Mouse (Mus musculus): Measurements from ENCODE around the gene L1cam. TPM values are rescaled to one million over a fixed set of nuclear protein-coding genes. Genes with fewer than 3 reads are reported as not detected.

Gene L1cam
- polyA plus RNA-seq (2012; rRNA removed) = 1.6 and 1.9 TPM in 2 replicates

GRCm38 (mm10) chrX:73895719-73896118 lies at the start of gene L1cam:
Gene L1cam (minus strand): TSS chrX:73896105.
- no peak for DNase-seq (ENCODE audit: low read depth)

DNA sequence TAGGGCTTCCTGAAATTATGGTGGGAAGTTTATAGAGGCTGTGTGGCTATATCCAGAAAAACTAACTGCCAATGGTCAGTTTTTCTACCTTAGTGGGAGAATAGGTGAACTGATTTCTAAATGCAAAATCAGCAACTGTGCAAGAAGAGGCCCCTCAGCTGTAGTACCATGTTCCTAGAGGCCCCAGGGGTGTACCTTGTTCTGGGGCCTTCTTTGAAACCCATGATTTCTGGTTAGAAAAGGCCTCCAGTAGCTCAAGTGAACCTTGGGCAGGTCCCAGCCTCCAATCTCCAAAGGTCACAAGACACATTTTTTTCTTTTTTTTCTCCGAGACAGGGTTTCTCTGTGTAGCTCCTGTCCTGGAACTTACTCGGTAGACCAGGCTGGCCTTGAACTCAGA lies 46.4 kb upstream of the L1cam start:
- DNase-seq (ENCODE audit: low read depth) = no peak

DNA sequence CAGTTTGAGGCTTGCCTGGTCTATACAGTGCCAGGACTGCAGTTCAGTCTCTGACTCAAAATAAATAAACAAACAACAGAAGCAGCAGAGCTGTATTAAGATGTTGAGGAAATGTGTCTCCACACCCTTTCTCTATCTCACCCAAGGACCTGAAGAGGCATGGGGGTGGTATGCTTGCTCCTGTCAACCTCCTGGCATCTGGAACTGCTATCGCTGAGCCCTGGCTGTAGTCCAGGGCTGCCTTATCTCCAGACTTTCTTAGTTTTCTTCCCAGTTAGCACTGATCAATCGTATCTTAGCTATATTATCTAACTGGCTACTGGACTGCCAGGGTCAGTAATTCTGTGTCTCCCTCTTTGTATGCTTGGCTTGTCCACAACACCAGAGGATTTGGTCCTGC lies 46.0 kb upstream of the L1cam start:
- no peak for DNase-seq (ENCODE audit: low read depth)

GRCm38 (mm10) chrX:73931871-73932270 lies 36.0 kb upstream of the L1cam start:
- DNase-seq (ENCODE audit: low read depth) = no peak

DNA sequence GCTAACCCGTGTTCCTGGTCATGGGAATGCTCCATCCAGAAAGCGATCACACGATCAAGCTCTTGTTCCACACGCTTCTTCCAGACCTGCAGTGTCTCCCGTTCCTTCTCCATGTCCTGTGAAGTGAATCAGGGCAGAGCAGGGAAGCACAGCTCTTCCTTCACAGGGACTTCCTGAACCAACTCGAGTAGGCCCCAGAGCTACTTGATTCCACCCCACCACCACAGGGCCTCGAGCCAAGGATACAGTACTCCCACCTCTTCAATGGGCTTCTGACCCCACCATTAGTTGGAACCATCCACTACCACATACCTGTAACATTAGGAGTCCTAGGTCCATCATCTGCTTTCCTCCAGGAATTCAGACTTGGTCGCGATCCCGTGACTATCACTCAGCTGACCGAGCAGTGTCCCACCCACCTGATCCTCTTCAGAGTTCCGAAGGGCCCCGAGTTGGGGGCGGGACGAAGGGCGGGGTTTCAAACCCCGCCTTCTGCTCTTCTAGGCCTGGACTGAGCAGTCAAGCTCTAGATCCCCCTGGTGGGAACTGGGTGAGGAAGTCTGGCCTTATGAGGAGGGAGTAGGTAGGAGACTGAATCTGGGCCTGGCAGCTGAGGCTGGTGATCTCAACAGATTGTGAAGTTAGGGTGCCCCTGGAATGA lies 34.6 kb upstream of the L1cam start, which contains the start of gene Renbp:
Gene Renbp (minus strand): TSS at position 449 of the 661 bp plus-strand sequence.
- DNase-seq (ENCODE audit: low read depth) = no peak

DNA sequence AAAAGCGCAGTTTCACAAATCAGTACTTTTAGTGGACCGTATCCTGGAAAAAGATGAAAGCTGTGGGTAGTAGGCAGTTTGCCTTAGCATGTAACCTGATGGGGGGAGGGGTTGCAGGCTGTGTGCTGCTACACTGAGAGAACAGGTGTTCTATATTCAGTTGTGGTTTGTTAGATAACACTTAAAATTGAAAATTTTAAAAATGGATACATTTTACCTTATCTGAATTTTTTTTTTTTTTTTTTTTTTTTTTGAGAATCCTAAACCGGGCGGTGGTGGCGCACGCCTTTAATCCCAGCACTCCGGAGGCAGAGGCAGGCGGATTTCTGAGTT lies 26.6 kb upstream of the L1cam start:
- DNase-seq (ENCODE audit: low read depth) = no peak

DNA sequence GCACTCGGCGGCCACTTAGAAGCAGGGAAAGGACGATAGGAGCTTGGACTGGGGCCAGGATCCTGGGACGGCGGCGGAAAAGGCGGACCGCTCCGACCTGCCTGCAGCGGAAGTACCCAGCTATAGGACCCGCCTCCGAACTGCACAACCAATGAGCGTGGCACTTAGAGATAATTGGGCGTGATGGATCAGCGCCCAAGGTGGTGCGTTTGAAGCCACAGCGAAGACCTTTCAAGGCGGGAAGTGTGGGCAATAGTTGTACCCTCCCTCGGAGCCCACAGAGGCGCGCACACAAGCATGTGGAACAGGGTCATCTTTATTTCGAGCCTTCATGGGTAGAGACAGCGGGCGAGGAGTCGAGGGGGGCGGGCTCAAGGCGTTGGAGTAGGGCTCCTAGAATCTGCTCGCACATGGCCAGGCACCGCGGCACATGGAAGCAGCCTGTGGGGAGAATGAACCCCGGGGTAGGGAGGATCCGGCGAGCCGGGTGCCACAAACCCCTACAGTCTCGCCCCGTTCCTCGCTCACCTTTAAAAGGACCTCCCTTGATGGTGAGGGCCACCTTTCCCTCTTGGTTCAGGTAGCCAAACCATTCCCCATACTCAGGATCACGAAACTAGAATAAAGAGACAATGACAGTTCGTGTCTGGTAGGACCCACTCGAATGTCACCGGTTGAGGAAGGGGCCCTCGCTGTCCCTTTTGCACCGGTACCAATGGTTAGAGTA lies 26.1 kb upstream of the L1cam start, which contains the start of the genes Arhgap4 and Naa10:
Gene Arhgap4 (minus strand): TSS at position 48 of the 727 bp plus-strand sequence.
Gene Naa10 (minus strand): TSS at position 122 of the 727 bp plus-strand sequence.
- no peak for DNase-seq (ENCODE audit: low read depth)

DNA sequence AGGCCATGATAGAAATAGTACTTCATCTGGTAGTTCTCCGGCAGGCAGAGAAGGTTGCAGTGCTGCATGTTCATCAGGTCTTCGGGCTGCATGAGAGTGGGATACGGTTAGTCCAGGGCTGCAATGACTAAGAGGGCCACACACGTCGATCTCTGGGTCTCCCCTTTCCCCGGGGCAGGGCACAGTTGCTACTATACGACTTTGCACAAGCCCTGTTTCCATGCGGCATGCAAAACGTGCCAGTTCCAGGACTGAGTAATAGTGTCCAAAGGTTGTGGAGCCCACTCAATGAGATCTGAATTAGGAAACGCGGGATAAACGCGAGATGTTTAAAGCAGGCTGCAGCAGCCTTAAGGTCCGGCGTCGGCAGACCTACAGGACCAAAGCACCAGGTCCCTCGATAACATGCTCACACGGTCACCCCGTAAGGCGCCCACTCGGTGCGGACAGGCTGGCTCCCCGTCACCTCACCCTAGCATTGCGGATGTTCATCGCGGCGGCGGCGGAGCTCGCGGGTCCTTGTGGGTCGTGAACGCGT lies 25.4 kb upstream of the L1cam start:
- no peak for DNase-seq (ENCODE audit: low read depth)

GRCm38 (mm10) chrX:73918631-73919030 lies 22.7 kb upstream of the L1cam start:
- DNase-seq (ENCODE audit: low read depth) = no peak

GRCm38 (mm10) chrX:73916945-73917344 lies 21.0 kb upstream of the L1cam start:
- DNase-seq (ENCODE audit: low read depth) = no peak

- peak; percentile 58 for DNase-seq (ENCODE audit: low read depth)
These were observed 19.2 kb upstream of the L1cam start for GRCm38 (mm10) chrX:73914827-73915703.

- DNase-seq (ENCODE audit: low read depth) = no peak
These were observed 15.7 kb upstream of the L1cam start for GRCm38 (mm10) chrX:73911588-73911987.

DNA sequence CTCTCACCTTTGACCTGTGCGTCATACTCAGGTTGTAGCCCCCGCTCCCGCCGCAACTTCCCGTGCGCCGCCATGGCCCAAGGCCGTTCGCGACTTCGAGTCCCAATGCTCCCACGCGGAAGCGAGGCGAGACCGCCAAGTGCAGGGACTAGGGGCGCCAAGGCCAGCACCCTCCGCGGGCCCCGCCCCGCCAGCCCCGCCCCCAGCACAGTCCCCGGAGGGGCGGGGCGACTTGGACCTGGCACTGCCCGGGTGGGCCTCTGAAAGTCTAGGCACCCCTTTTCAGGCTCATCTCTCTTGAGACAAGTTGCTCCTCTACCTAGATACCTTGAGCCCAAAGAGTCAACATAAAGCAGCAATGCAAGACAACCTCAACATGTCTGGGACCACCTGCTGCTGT lies 15.3 kb upstream of the L1cam start:
- no peak for DNase-seq (ENCODE audit: low read depth)

- DNase-seq (ENCODE audit: low read depth) = no peak
These were observed 14.5 kb upstream of the L1cam start for GRCm38 (mm10) chrX:73910451-73910850.

GRCm38 (mm10) chrX:73910049-73910448 lies 14.1 kb upstream of the L1cam start:
- no peak for DNase-seq (ENCODE audit: low read depth)

GRCm38 (mm10) chrX:73897959-73898358 lies 2.1 kb upstream of the L1cam start:
- DNase-seq (ENCODE audit: low read depth) = no peak

- no peak for DNase-seq (ENCODE audit: low read depth)
These were observed 3.1 kb downstream of the L1cam start for GRCm38 (mm10) chrX:73892833-73893232.

- no peak for DNase-seq (ENCODE audit: low read depth)
These were observed 4.3 kb downstream of the L1cam start, which contains the start of gene Avpr2 for GRCm38 (mm10) chrX:73891551-73892152. Gene Avpr2 (plus strand): TSS chrX:73892102.

DNA sequence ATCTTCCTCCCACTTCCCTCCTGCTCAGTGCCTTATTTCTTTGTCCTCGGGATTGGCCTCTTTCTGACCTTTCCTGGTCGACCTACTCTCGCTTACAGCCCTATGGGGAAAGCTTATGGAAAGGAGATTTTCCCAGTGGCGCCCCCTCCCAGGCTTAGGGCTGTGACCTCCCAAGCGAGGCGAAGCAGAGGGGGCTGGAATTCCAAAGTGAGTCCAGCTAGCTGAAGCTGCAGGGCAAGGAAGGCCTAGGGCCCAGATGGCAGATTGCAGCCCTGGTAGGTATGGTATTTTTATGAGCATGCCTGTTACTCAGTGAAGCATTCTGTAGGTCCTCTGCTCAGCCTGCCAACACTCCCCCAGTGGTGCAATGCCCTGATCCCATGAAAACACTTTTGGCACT lies 14.4 kb downstream of the L1cam start:
- no peak for DNase-seq (ENCODE audit: low read depth)

DNA sequence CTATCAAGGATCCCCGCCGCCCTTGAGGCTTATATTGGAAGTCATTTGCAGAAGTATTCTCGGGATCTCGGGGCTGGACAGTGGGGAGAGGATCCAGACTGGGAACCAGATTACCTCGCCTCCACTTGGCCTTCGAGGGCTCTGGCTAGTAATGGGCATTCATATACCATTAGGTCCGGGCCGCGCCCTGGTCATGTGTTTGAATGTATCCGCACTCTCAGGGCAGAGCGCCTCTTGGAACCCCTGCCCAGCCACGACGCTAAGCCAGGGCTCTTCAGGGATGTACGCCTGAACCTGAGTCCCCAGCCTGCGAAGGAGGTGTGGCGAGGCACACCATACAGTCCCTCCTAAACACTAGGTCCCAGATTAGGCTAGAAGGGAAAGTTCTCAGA lies 14.9 kb downstream of the L1cam start:
- no peak for DNase-seq (ENCODE audit: low read depth)

- no peak for DNase-seq (ENCODE audit: low read depth)
These were observed 15.5 kb downstream of the L1cam start for GRCm38 (mm10) chrX:73880194-73881035.

Data from gonadal fat pad, adult 2 months (tissue).